Mouse (Mus musculus): ENCODE data around the gene Tmem59l. TPM values are rescaled to one million over a fixed set of nuclear protein-coding genes. Genes with fewer than 3 reads are reported as not detected.

Gene Tmem59l
- polyA plus RNA-seq, 1 experiment from 2014 or later: 61.5 TPM

DNA sequence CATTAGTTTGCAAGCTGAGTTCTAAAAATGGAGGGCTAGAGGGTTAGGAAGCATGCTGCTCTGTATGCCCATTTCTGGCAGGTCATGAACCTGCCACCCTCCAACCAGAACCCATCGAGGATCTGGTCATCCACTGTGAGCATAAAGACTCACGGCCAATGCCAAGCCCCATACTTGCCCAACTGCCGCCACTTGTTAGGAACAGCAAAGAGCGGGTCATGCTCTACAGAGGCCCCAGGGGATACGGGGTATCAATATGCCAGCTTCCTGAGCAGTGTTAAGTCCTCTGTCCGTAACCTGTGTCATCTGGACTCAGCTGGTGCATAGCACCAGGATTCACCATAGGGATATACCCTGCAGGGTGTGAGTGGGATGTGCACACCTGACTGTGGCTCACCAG, 23.0 kb downstream of the Tmem59l start:
- Histone ChIP-seq H3K9ac (replicated peaks) (no peak overlapping the region), H3K4me3 (replicated peaks) (no peak overlapping the region), H3K27ac (no peak overlapping the region), H3K27me3 (no peaks in the 10 kb centered on the region), H3K4me2 (replicated peaks) (no peak overlapping the region), H3K4me1 (replicated peaks) (peaks cover 9% of the 10 kb centered on the region), H3K36me3 (peaks cover 4% of the 10 kb centered on the region; the same call in 1 of the 2 replicates), H3K9me3 (no peaks in the 10 kb centered on the region)
- WGBS: 92% methylated on average over 6 of the region's 6 CpGs
- no peak for ATAC-seq

DNA sequence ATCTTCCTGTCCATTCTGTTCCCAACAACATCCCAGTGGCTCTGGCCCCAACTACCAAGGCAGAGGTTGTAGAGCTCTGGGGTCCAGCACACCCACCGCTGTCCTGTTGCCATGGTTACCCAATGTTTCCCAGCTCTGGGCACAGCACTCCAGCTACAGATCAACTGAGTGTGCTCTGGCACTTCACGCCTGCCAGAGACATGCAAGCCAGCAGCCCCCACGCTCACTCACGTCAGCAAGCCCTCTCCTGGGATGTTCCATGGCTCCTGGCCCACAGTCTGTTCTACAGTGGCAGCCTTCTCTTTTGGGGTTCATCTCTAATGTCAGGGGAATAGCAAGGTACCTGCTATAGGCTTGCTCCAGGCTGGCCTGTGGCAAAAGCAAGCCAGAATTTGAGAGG, 23.9 kb downstream of the Tmem59l start:
- H3K36me3 ChIP-seq: peaks cover 4% of the 10 kb centered on the region; the same call in 1 of the 2 replicates
- peaks cover 6% of the 10 kb centered on the region for H3K4me1 ChIP-seq (replicated peaks)
- H3K9me3 ChIP-seq: no peaks in the 10 kb centered on the region
- no peak for ATAC-seq
- no peak overlapping the region for H3K4me3 ChIP-seq (replicated peaks)
- WGBS: 72% methylated on average over 4 of the region's 4 CpGs
- no peak overlapping the region for H3K27ac ChIP-seq
- no peak overlapping the region for H3K4me2 ChIP-seq (replicated peaks)
- H3K27me3 ChIP-seq: no peaks in the 10 kb centered on the region
- no peak overlapping the region; the same call in 1 of the 2 replicates for H3K9ac ChIP-seq (replicated peaks)

GRCm38 (mm10) chr8:70462516-70462813, 24.7 kb downstream of the Tmem59l start:
- Histone ChIP-seq H3K9ac (replicated peaks) (no peak overlapping the region), H3K4me1 (replicated peaks) (peaks cover 6% of the 10 kb centered on the region), H3K9me3 (no peaks in the 10 kb centered on the region), H3K4me2 (replicated peaks) (no peak overlapping the region), H3K4me3 (replicated peaks) (no peak overlapping the region), H3K27me3 (no peaks in the 10 kb centered on the region), H3K27ac (no peak overlapping the region), H3K36me3 (peaks cover 4% of the 10 kb centered on the region; the same call in 1 of the 2 replicates)
- 92% methylated on average over 8 of the region's 8 CpGs for WGBS
- no peak for ATAC-seq

GRCm38 (mm10) chr8:70461765-70462515, 25.2 kb downstream of the Tmem59l start:
- no peaks in the 10 kb centered on the region for H3K9me3 ChIP-seq
- H3K27ac ChIP-seq: no peak overlapping the region
- no peak overlapping the region for H3K4me2 ChIP-seq (replicated peaks)
- H3K27me3 ChIP-seq: no peaks in the 10 kb centered on the region
- H3K4me1 ChIP-seq (replicated peaks): peaks cover 6% of the 10 kb centered on the region
- H3K9ac ChIP-seq (replicated peaks): no peak overlapping the region
- H3K36me3 ChIP-seq: peaks cover 4% of the 10 kb centered on the region; the same call in 1 of the 2 replicates
- no peak overlapping the region for H3K4me3 ChIP-seq (replicated peaks)
- peak; percentile 22; the same call in 1 of the 2 replicates for ATAC-seq
- 91% methylated on average over 16 of the region's 16 CpGs for WGBS

DNA sequence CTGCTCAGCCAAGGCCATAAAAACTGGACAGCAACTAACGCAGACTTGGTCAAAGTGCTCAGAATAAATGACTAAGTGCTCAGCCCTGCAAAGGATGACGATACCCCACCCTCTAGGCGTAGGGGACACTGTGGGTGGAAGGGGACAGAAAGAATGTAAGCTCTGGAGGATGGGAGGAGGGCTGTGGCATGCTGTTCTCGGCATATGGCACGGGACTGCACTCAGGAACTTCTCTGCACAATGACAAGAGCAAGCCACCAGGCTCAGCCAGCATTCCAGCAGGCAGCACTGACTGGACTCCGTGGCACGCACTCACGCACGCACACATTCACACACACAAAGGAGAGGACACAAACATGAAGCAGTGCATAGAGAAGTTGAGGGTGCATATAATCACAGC, 26.6 kb downstream of the Tmem59l start:
- no peak for ATAC-seq
- H3K9ac ChIP-seq (replicated peaks): no peak overlapping the region
- H3K4me3 ChIP-seq (replicated peaks): no peak overlapping the region
- peaks cover 6% of the 10 kb centered on the region for H3K4me1 ChIP-seq (replicated peaks)
- H3K36me3 ChIP-seq: no peaks in the 10 kb centered on the region
- no peaks in the 10 kb centered on the region for H3K27me3 ChIP-seq
- no peak overlapping the region for H3K4me2 ChIP-seq (replicated peaks)
- 85% methylated on average over 9 of the region's 9 CpGs for WGBS
- no peaks in the 10 kb centered on the region for H3K9me3 ChIP-seq
- H3K27ac ChIP-seq: no peak overlapping the region

- Histone ChIP-seq H3K27me3 (no peaks in the 10 kb centered on the region), H3K27ac (no peak overlapping the region), H3K9ac (replicated peaks) (no peak overlapping the region), H3K4me1 (replicated peaks) (peaks cover 6% of the 10 kb centered on the region), H3K4me3 (replicated peaks) (no peak overlapping the region), H3K4me2 (replicated peaks) (no peak overlapping the region), H3K36me3 (no peaks in the 10 kb centered on the region), H3K9me3 (no peaks in the 10 kb centered on the region)
- 91% methylated on average over 5 of the region's 5 CpGs for WGBS
- ATAC-seq: no peak
These were observed 27.0 kb downstream of the Tmem59l start for GRCm38 (mm10) chr8:70460199-70460598.

GRCm38 (mm10) chr8:70459636-70460035, 27.5 kb downstream of the Tmem59l start:
- Histone ChIP-seq H3K27ac (no peak overlapping the region), H3K4me2 (replicated peaks) (no peak overlapping the region), H3K9me3 (no peaks in the 10 kb centered on the region), H3K27me3 (no peaks in the 10 kb centered on the region), H3K36me3 (no peaks in the 10 kb centered on the region), H3K9ac (replicated peaks) (no peak overlapping the region), H3K4me3 (replicated peaks) (no peak overlapping the region), H3K4me1 (replicated peaks) (peaks cover 6% of the 10 kb centered on the region)
- 96% methylated on average over 2 of the region's 2 CpGs for WGBS
- no peak for ATAC-seq

- Histone ChIP-seq H3K9ac (replicated peaks) (no peak overlapping the region), H3K36me3 (no peaks in the 10 kb centered on the region), H3K27me3 (no peaks in the 10 kb centered on the region), H3K4me2 (replicated peaks) (no peak overlapping the region), H3K27ac (no peak overlapping the region), H3K4me3 (replicated peaks) (no peak overlapping the region), H3K4me1 (replicated peaks) (peaks cover 3% of the 10 kb centered on the region), H3K9me3 (no peaks in the 10 kb centered on the region)
- ATAC-seq: no peak
- WGBS: 83% methylated on average over 3 of the region's 3 CpGs
These were observed 28.7 kb downstream of the Tmem59l start for GRCm38 (mm10) chr8:70458462-70458861.

DNA sequence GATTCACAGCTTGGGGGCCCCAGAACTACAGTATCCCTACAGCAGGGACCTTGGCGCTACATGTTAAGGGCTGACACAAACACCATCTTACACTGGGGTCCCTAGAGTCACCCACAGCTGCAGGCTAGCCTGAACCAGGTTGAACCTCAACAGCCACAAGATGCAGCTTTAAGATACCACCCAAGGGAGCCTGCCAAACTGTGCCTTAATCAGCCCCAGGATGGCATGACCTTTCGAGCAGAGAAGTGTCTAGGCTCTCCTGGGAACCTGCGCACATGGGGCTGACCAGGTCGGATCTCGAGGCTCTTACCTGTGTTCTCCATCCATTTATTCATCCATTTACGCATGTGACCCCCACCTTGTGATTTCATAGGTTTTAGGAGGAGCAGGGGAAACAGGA, 29.3 kb downstream of the Tmem59l start:
- Histone ChIP-seq H3K27me3 (peaks cover 4% of the 10 kb centered on the region; the same call in 1 of the 2 replicates), H3K4me3 (replicated peaks) (no peak overlapping the region), H3K27ac (no peak overlapping the region), H3K4me2 (replicated peaks) (no peak overlapping the region), H3K4me1 (replicated peaks) (no peaks in the 10 kb centered on the region), H3K9ac (replicated peaks) (no peak overlapping the region), H3K9me3 (no peaks in the 10 kb centered on the region), H3K36me3 (no peaks in the 10 kb centered on the region)
- WGBS: 91% methylated on average over 6 of the region's 6 CpGs
- ATAC-seq: no peak

- WGBS: 88% methylated on average over 1 of the region's 1 CpGs
These were observed 30.2 kb downstream of the Tmem59l start for GRCm38 (mm10) chr8:70456996-70457395.

GRCm38 (mm10) chr8:70453852-70454251, 33.3 kb downstream of the Tmem59l start:
- no peak overlapping the region for H3K9ac ChIP-seq (replicated peaks)
- peaks cover 26% of the 10 kb centered on the region for H3K36me3 ChIP-seq
- no peak overlapping the region for H3K4me3 ChIP-seq (replicated peaks)
- no peak for ATAC-seq
- WGBS: 93% methylated on average over 5 of the region's 5 CpGs
- H3K4me1 ChIP-seq (replicated peaks): no peaks in the 10 kb centered on the region
- H3K27me3 ChIP-seq: peaks cover 11% of the 10 kb centered on the region; the same call in 1 of the 2 replicates
- H3K9me3 ChIP-seq: no peaks in the 10 kb centered on the region
- no peak overlapping the region for H3K4me2 ChIP-seq (replicated peaks)
- no peak overlapping the region for H3K27ac ChIP-seq

More at GRCm38 (mm10) chr8:70456996-70457395, 30.2 kb downstream of the Tmem59l start:
- H3K27me3 ChIP-seq: peaks cover 10% of the 10 kb centered on the region; the same call in 1 of the 2 replicates
- H3K9ac ChIP-seq (replicated peaks): no peak overlapping the region
- H3K36me3 ChIP-seq: peaks cover 8% of the 10 kb centered on the region
- no peak overlapping the region for H3K4me3 ChIP-seq (replicated peaks)
- no peaks in the 10 kb centered on the region for H3K4me1 ChIP-seq (replicated peaks)
- no peaks in the 10 kb centered on the region for H3K9me3 ChIP-seq
- H3K27ac ChIP-seq: no peak overlapping the region
- H3K4me2 ChIP-seq (replicated peaks): no peak overlapping the region
- ATAC-seq: no peak

DNA sequence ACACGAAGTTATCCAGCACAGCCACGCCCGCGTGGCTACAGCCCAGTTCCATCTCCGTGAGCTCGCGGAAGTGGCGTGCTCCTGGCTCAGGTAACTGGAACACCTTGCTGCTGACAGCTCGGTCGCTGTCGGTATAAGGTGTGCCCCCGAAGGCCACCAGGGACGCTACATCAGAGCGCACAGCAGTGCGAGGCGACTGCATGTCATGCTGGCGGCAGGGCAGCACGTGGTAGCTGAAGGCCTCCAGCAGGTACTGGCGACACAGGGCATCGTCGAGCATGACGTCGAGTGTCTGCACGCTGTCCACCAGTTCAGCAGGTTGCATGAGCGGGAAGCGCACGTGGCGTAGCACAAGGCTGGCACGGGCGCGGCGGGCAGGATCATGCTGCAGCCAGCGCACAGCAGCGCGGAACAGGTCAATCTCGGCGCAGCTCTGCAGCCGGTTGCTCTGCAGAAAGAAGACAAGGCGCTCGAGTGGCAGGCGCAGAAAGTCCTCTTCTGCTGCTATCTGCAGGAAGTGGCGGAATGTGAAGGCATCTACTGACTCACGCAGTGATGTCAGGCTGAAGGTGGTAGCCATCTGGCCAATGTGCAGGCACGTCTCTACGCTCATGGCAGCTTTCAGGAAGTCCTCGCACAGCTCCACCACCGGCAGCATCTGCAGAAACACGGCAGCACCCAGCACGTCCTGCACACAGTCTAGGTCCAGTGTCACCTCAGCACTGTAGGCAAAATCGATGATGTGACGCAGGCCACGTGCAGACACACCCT, 34.8 kb downstream of the Tmem59l start:
- no peak overlapping the region for H3K4me2 ChIP-seq (replicated peaks)
- H3K27me3 ChIP-seq: peaks cover 11% of the 10 kb centered on the region; the same call in 1 of the 2 replicates
- H3K27ac ChIP-seq: no peak overlapping the region
- no peak overlapping the region for H3K4me3 ChIP-seq (replicated peaks)
- no peaks in the 10 kb centered on the region for H3K4me1 ChIP-seq (replicated peaks)
- no peaks in the 10 kb centered on the region for H3K9me3 ChIP-seq
- no peak overlapping the region for H3K9ac ChIP-seq (replicated peaks)
- no peak for ATAC-seq
- 68% methylated on average over 52 of the region's 52 CpGs for WGBS
- peaks cover 26% of the 10 kb centered on the region for H3K36me3 ChIP-seq
